ENCODE assay signal across 22 mouse cellular contexts in genomic region chr19:8447516-8447915, GRCm38 (mm10). TPM values are rescaled to one million over a fixed set of nuclear protein-coding genes. Genes with fewer than 3 reads are reported as not detected.
A peak's percentile ranks its signal among the peaks of the same experiment; 100 is the strongest.
DNase-seq lines count a peak whose midpoint lies in the region; TF ChIP-seq lines count a peak whose summit lies in the region.
"Had no signal": no experiment of that assay in that cellular context is flagged by ENCODE, and none has a peak within 500 bp of the region (broad histone marks: within the 10 kb centered on the region; RNA-seq: fewer than 3 reads in every experiment).

No protein-coding gene starts in this region.

- no peaks in the 10 kb centered on the region for H3K4me1 ChIP-seq in kidney, adult 2 months (ENCODE audit: control insufficient read depth, insufficient read depth, low read length)

- H3K27ac ChIP-seq in kidney, adult 2 months (ENCODE audit: insufficient read depth, low read depth, low read length): no peak overlapping the region

- H3K36me3 ChIP-seq in kidney, adult 2 months (ENCODE audit: control insufficient read depth, insufficient read depth, low read length): no peaks in the 10 kb centered on the region
- H3K36me3 ChIP-seq: G1E had no signal

- no peak for TF ChIP-seq CTCF in kidney, adult 2 months (conservative IDR thresholded peaks at IDR 0.05; ENCODE audit: insufficient read depth, insufficient read length, low read depth, low read length)

- 45% methylated on average over 1 of the region's 1 CpGs for WGBS in kidney, adult 2 months

- H3K27me3 ChIP-seq in kidney, adult 2 months (replicated peaks; ENCODE audit: control insufficient read depth, insufficient read depth, low read length): no peaks in the 10 kb centered on the region
- H3K27me3 ChIP-seq: CH12.LX, Patski had no signal

- no peak overlapping the region for H3K4me3 ChIP-seq in kidney, adult 2 months (ENCODE audit: insufficient read depth, low read depth, low read length)

- no peak for TF ChIP-seq POLR2A in kidney, adult 2 months (IDR thresholded peaks at IDR 0.05; ENCODE audit: low read depth, low read length)

- DNase-seq in kidney, adult 2 months: peak; percentile 75
- no peak for DNase-seq in kidney, adult 18-20 months
- peak; percentile 71 for DNase-seq in kidney, adult 9 months
- no peak for DNase-seq in kidney, postnatal 10 days
- DNase-seq in kidney, postnatal 14 days: peak; percentile 5
- no peak for DNase-seq in kidney, adult 11 months
- DNase-seq: adrenal gland, adult 2 months; adrenal gland, adult 8-10 months; adrenal gland, postnatal 10 days; adrenal gland, postnatal 14 days; adrenal gland, postnatal 25 days; adrenal gland, postnatal 36 days; B cell, adult 2 months; cerebellum, adult 11 months; cerebellum, adult 11-12 months; cerebellum, adult 18-20 months had no signal

RNA-seq across cellular contexts. Expression of gene Slc22a30, which starts 42.6 kb away (rescaled TPM):
- polyA plus RNA-seq in kidney, adult 2 months (2012; rRNA removed): 6.0 and 7.3 TPM in 2 replicates
- polyA plus RNA-seq: activated CD4-positive, CD25-positive, alpha-beta regulatory T cell, adult 4 months; brain, embryonic 14.5 days; C2C12; G1E; Patski had no signal

Comparison
In these comparisons a context has a peak if more than half of its experiments do, and no peak if none do; other contexts are left out.
1. DNase-seq: peak in kidney, adult 2 months (single experiment), kidney, adult 9 months (single experiment) and kidney, postnatal 14 days (single experiment); none in kidney, adult 18-20 months (single experiment), kidney, postnatal 10 days (single experiment) and kidney, adult 11 months (single experiment).